Comparison of ENCODE assay signal across 20 mouse cellular contexts in the genomic region with DNA sequence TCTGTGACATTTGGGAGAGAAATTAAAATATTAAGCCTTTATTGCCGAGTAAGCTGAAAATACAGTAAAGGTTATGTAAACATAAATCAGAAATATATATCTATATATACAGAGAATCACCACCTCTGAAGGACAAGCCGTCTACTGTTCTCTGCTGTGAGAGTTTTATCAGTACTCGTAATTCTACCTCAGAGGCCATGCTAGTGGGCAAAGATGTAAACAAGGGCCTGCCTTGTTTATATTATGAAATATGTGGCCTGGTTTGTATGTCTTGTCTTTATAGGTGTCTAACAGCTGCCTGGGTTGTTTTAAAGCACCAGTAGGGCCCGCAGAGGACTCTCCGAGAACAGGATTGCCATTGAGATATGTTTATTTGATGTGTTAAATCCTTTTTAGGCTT. TPM values are rescaled to one million over a fixed set of nuclear protein-coding genes. Genes with fewer than 3 reads are reported as not detected.
DNase-seq lines count a peak whose midpoint lies in the region; ATAC-seq and TF ChIP-seq lines count a peak whose summit lies in the region.
"Had no signal": no experiment of that assay in that cellular context is flagged by ENCODE, and none has a peak within 500 bp of the region (broad histone marks: within the 10 kb centered on the region; RNA-seq: fewer than 3 reads in every experiment).

No protein-coding gene starts in this region.

- no peak overlapping the region for H3K9ac ChIP-seq in intestine, embryonic 14.5 days (ENCODE audit: low read length)
- H3K9ac ChIP-seq in intestine, postnatal 0 days (ENCODE audit: low read depth, low read length): no peak overlapping the region
- no peak overlapping the region for H3K9ac ChIP-seq in embryonic facial prominence, embryonic 13.5 days
- H3K9ac ChIP-seq in limb, embryonic 13.5 days: no peak overlapping the region
- H3K9ac ChIP-seq in midbrain, embryonic 14.5 days (replicated peaks; ENCODE audit: low read length): no peak overlapping the region

- no peaks in the 10 kb centered on the region for H3K9me3 ChIP-seq in intestine, embryonic 14.5 days (ENCODE audit: control insufficient read depth, low read length)
- H3K9me3 ChIP-seq in intestine, postnatal 0 days (ENCODE audit: control insufficient read depth): no peaks in the 10 kb centered on the region
- H3K9me3 ChIP-seq in embryonic facial prominence, embryonic 13.5 days: no peaks in the 10 kb centered on the region
- H3K9me3 ChIP-seq in limb, embryonic 13.5 days: no peaks in the 10 kb centered on the region
- H3K9me3 ChIP-seq in midbrain, embryonic 14.5 days (ENCODE audit: control insufficient read depth, low read length): no peaks in the 10 kb centered on the region
- H3K9me3 ChIP-seq: hindbrain, embryonic 10.5 days had no signal

- H3K4me2 ChIP-seq in intestine, embryonic 14.5 days (ENCODE audit: low read length): no peak overlapping the region
- H3K4me2 ChIP-seq in intestine, postnatal 0 days (replicated peaks; ENCODE audit: low read depth): no peak overlapping the region
- H3K4me2 ChIP-seq in embryonic facial prominence, embryonic 13.5 days: peak overlapping the region; percentile 44
- no peak overlapping the region for H3K4me2 ChIP-seq in limb, embryonic 13.5 days (replicated peaks)
- no peak overlapping the region for H3K4me2 ChIP-seq in midbrain, embryonic 14.5 days (ENCODE audit: low read length)

- no peak for ATAC-seq in intestine, embryonic 14.5 days (replicated peaks; ENCODE audit: low FRiP score, low TSS enrichment, low read depth)
- no peak for ATAC-seq in intestine, postnatal 0 days
- no peak for ATAC-seq in embryonic facial prominence, embryonic 13.5 days (ENCODE audit: insufficient number of reproducible peaks, insufficient read depth, low FRiP score, low TSS enrichment, low read depth)
- ATAC-seq in limb, embryonic 13.5 days (ENCODE audit: low FRiP score, low read depth): peak; percentile 66
- ATAC-seq in midbrain, embryonic 14.5 days (ENCODE audit: low FRiP score, low TSS enrichment): no peak
- ATAC-seq: midbrain, embryonic 16.5 days had no signal

- WGBS in intestine, embryonic 14.5 days: 37% methylated on average over 5 of the region's 5 CpGs
- 59% methylated on average over 5 of the region's 5 CpGs for whole genome bisulfite sequencing in intestine, postnatal 0 days
- WGBS in embryonic facial prominence, embryonic 13.5 days: 58% methylated on average over 5 of the region's 5 CpGs
- 54% methylated on average over 5 of the region's 5 CpGs for WGBS in limb, embryonic 13.5 days
- 86% methylated on average over 5 of the region's 5 CpGs for WGBS in midbrain, embryonic 14.5 days

- DNase-seq in heart, adult 11 months: peak; percentile 63
- DNase-seq in heart, adult 18-20 months: no peak
- peak; percentile 49 for DNase-seq in intestine, embryonic 14.5 days (ENCODE audit: low spot score)
- no peak for DNase-seq in midbrain, embryonic 14.5 days
- DNase-seq: cerebellum, adult 18-20 months; cerebellum, postnatal 36 days; gastrocnemius, postnatal 10 days; kidney, adult 9 months; kidney, postnatal 25 days; liver; lung, adult 18-20 months; lung, postnatal 36 days; right cerebral cortex, postnatal 25 days; thymus, adult 18-20 months; thymus, postnatal 4 days had no signal

- no peak for TF ChIP-seq CTCF in intestine, postnatal 0 days (IDR thresholded peaks at IDR 0.05; ENCODE audit: low read depth)

- no peak overlapping the region for H3K4me3 ChIP-seq in intestine, embryonic 14.5 days (ENCODE audit: low read depth, low read length)
- H3K4me3 ChIP-seq in intestine, postnatal 0 days (ENCODE audit: low read depth, low read length): no peak overlapping the region
- H3K4me3 ChIP-seq in embryonic facial prominence, embryonic 13.5 days: no peak overlapping the region
- no peak overlapping the region for H3K4me3 ChIP-seq in limb, embryonic 13.5 days
- no peak overlapping the region for H3K4me3 ChIP-seq in midbrain, embryonic 14.5 days (replicated peaks; ENCODE audit: low read depth, low read length)
- H3K4me3 ChIP-seq: hindbrain, embryonic 10.5 days had no signal

- H3K4me1 ChIP-seq in intestine, embryonic 14.5 days (replicated peaks; ENCODE audit: control insufficient read depth, insufficient read depth, low read length): peaks cover 7% of the 10 kb centered on the region; the same call in 1 of the 2 replicates
- H3K4me1 ChIP-seq in intestine, postnatal 0 days (replicated peaks; ENCODE audit: control insufficient read depth, insufficient read depth, low read length): peaks cover 2% of the 10 kb centered on the region; the same call in 1 of the 2 replicates
- peaks cover 69% of the 10 kb centered on the region for H3K4me1 ChIP-seq in embryonic facial prominence, embryonic 13.5 days
- H3K4me1 ChIP-seq in limb, embryonic 13.5 days: peaks cover 71% of the 10 kb centered on the region
- 0 out of 2 replicates have a peak, but pooled peaks cover 4% of the 10 kb centered on the region for H3K4me1 ChIP-seq in midbrain, embryonic 14.5 days (ENCODE audit: control insufficient read depth, insufficient read depth, low read length)

- no peak overlapping the region for H3K27ac ChIP-seq in intestine, embryonic 14.5 days (ENCODE audit: low read depth)
- H3K27ac ChIP-seq in intestine, postnatal 0 days (ENCODE audit: low read depth, low read length): no peak overlapping the region
- H3K27ac ChIP-seq in embryonic facial prominence, embryonic 13.5 days: peak overlapping the region; percentile 78; the same call in 1 of the 2 replicates
- H3K27ac ChIP-seq in limb, embryonic 13.5 days: no peak overlapping the region
- no peak overlapping the region for H3K27ac ChIP-seq in midbrain, embryonic 14.5 days (replicated peaks; ENCODE audit: low read depth, low read length)
- H3K27ac ChIP-seq: hindbrain, embryonic 10.5 days had no signal

- H3K27me3 ChIP-seq in intestine, embryonic 14.5 days (replicated peaks; ENCODE audit: control insufficient read depth, insufficient read depth, low read length): no peaks in the 10 kb centered on the region
- no peaks in the 10 kb centered on the region for H3K27me3 ChIP-seq in intestine, postnatal 0 days (replicated peaks; ENCODE audit: control insufficient read depth, insufficient read depth, low read length)
- no peaks in the 10 kb centered on the region for H3K27me3 ChIP-seq in embryonic facial prominence, embryonic 13.5 days
- H3K27me3 ChIP-seq in limb, embryonic 13.5 days: no peaks in the 10 kb centered on the region
- H3K27me3 ChIP-seq in midbrain, embryonic 14.5 days (ENCODE audit: control insufficient read depth, insufficient read depth, low read length): no peaks in the 10 kb centered on the region

- H3K36me3 ChIP-seq in intestine, embryonic 14.5 days (ENCODE audit: control insufficient read depth, insufficient read depth, low read length): peaks cover 91% of the 10 kb centered on the region
- peaks cover 57% of the 10 kb centered on the region for H3K36me3 ChIP-seq in intestine, postnatal 0 days (ENCODE audit: control insufficient read depth, insufficient read depth)
- H3K36me3 ChIP-seq in embryonic facial prominence, embryonic 13.5 days: peaks cover 70% of the 10 kb centered on the region
- H3K36me3 ChIP-seq in limb, embryonic 13.5 days: peaks cover 72% of the 10 kb centered on the region
- H3K36me3 ChIP-seq in midbrain, embryonic 14.5 days (ENCODE audit: control insufficient read depth, insufficient read depth, low read length): peaks cover 81% of the 10 kb centered on the region

RNA-seq across cellular contexts. Expression of gene Nedd4, which starts 29.8 kb away (rescaled TPM):
- 100 to 1,000 TPM; 343 to 345 TPM for total RNA-seq in heart, adult 18-20 months (2021)
- 671 and 756 TPM in 2 replicates for polyA plus RNA-seq in intestine, embryonic 14.5 days (2014; fragmentation: Nextera tagmentation; extraction: Ambion mirVana)
- 142 and 160 TPM in 2 replicates for polyA plus RNA-seq in intestine, postnatal 0 days (2015; fragmentation: Nextera tagmentation; extraction: Ambion mirVana)
- polyA plus RNA-seq in embryonic facial prominence, embryonic 13.5 days (2015; fragmentation: Nextera tagmentation; extraction: Ambion mirVana): 659 and 711 TPM in 2 replicates
- polyA plus RNA-seq in limb, embryonic 13.5 days (2015; fragmentation: Nextera tagmentation; extraction: Ambion mirVana): 754 and 779 TPM in 2 replicates
- polyA plus RNA-seq in midbrain, embryonic 14.5 days (2014; fragmentation: Nextera tagmentation; extraction: Ambion mirVana): 351 and 564 TPM in 2 replicates

Comparison
In these comparisons a context has a peak if more than half of its experiments do, and no peak if none do; other contexts are left out.
1. DNase-seq: peak in heart, adult 11 months (single experiment) and intestine, embryonic 14.5 days (single experiment); none in heart, adult 18-20 months (0 of 2) and midbrain, embryonic 14.5 days (single experiment).